Mouse (Mus musculus): Measurements from ENCODE around the gene Pid1. TPM values are rescaled to one million over a fixed set of nuclear protein-coding genes. Genes with fewer than 3 reads are reported as not detected.

The Pid1 gene
- total RNA-seq (2021): 1 to 10 TPM; 5.1 to 8.1 TPM
- long read RNA-seq, experiment 1, transcript Pid1-201 (3 exons, 2,664 nt): major isoform, 10 of 13 reads
- long read RNA-seq, experiment 1, partial matches to known transcripts: 0 of 13 reads
- long read RNA-seq, experiment 1, other reads (novel, unspliced or antisense): 2 of 13 reads
- long read RNA-seq, experiment 2, partial matches to known transcripts: 0 of 7 reads
- long read RNA-seq, experiment 2, other reads (novel, unspliced or antisense): 2 of 7 reads

DNA sequence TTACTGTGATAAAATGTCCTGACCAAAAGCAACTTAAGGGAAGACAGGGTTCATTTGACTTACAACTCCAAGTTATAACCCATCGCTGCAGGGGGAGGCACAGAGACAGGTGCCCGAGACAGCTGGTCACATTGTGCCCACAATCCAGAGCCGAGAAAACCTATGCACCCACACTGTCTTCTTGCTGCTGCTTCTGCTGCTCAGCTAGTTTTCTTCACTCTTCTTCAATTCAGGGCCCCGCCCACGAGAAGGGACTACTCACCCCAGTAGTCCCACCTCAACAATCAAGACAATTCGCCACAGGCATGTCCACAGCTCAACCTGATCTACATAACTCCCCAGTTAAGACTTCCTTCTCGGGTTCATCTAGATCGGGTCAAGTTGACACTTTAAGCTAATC, at the start of gene Pid1:
Gene Pid1 (minus strand): TSS at position 214 of the 400 bp plus-strand sequence.
- DNase-seq: no peak
- Histone ChIP-seq H3K27ac (no peak within 1 kb of the TSS), H3K4me3 (no peak within 1 kb of the TSS)
- TF ChIP-seq CTCF (IDR thresholded peaks at IDR 0.05): no peak
- intact Hi-C loops (cut with DNase I): no loop called here

DNA sequence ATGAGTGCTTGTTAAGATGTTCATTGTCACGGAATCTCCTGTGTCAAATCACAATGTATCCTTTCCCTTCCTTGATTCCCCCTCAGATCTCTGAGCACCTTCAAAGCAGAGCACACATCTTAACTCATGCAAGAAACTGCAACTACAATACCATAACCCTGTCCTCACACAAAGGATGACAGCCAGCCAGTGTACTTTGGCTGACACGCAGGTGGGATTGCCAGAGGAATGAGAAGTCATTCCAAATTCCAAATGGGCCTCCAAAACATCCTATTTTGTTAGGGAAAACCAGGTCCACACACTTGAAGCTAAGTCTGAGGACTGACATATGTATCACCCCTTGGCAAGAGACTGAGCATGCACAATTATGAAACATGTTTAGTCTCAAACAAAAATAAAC, 45.5 kb upstream of the Pid1 start:
- intact Hi-C loops (cut with DNase I): no loop called here
- no peak for TF ChIP-seq CTCF (IDR thresholded peaks at IDR 0.05)
- Histone ChIP-seq H3K27ac (peak overlapping the region; percentile 69), H3K4me3 (no peak overlapping the region)
- DNase-seq: peak; percentile 38

DNA sequence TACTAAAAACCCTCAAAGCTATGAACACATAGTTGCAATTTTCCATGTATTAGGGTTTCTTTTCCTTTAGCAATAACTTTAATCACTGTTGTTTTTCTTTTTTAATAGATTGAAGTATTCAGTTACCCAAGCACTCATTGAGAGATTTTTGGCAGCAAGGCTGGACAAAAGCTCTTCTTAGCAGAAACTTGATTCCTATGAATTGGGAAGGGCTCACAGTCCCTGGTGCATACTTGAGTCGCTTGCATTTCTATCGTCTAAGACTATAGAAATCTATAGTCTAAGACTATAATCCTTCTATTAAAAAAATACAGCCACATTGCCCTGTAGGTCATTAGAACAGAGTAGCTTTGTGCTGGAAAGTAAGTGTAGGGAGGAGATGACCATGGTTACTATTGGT, 44.9 kb upstream of the Pid1 start:
- DNase-seq: no peak
- TF ChIP-seq CTCF (IDR thresholded peaks at IDR 0.05): no peak
- Histone ChIP-seq H3K4me3 (no peak overlapping the region), H3K27ac (peak overlapping the region; percentile 69)
- intact Hi-C loops (cut with DNase I): no loop called here

DNA sequence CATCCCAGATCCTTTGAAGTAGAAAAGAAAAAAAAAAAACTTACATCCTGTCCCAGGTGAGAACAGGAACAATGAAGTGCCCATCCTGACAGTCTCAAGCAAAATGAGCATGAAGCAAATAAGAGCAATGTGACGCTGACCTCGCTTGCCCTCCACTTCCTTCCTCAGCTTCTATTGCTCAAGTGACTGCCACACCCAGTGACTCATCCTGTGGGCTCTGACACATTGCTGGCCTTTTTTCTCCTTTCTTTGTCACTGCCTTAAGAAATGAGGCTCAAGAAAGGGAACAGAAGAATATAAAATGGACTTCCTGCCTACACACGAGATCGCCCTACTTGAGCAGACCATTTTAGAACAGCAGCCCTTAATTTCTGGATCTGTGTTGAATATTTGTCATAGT, 42.9 kb upstream of the Pid1 start:
- peak; percentile 76 for DNase-seq
- intact Hi-C loops (cut with DNase I): no loop called here
- Histone ChIP-seq H3K4me3 (no peak overlapping the region), H3K27ac (peak overlapping the region; percentile 80)
- TF ChIP-seq CTCF (IDR thresholded peaks at IDR 0.05): no peak

DNA sequence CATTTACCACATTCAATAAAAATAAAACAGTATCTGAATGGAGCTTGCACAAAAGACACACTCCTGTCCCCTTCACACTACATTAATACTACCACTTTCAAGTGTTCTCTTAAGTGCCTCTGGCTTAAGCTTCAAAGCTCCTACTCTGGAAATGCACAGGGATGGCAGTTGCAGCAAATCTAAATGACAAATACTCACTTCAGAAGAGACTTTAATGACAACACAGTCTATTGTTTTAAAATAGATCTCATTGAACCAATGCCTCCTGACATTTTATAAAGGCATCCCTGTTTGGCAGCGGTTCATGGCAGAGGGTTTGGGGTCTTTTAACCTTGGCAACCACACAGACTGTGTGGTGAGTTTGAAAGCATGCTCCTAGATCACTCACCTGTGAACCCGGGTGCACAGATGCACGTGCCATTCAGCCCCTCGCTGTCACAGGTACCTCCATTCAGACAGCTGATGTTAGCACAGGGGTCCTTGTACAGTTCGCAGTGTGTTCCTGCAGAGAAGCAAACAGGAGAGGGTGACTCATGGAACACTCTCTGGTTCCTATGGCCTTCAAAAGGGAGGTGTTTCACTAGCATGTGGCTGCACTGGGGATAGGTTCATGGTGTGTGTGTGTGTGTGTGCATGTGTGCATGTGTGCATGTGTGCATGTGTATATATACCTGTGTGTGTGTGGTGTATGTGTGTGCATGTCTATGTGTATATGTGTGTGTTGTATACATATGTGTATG, 41.7 kb upstream of the Pid1 start:
- H3K4me3 ChIP-seq: no peak overlapping the region
- H3K27ac ChIP-seq: no peak overlapping the region
- no peak for DNase-seq
- intact Hi-C loops (cut with DNase I): no loop called here
- TF ChIP-seq CTCF (IDR thresholded peaks at IDR 0.05): no peak

DNA sequence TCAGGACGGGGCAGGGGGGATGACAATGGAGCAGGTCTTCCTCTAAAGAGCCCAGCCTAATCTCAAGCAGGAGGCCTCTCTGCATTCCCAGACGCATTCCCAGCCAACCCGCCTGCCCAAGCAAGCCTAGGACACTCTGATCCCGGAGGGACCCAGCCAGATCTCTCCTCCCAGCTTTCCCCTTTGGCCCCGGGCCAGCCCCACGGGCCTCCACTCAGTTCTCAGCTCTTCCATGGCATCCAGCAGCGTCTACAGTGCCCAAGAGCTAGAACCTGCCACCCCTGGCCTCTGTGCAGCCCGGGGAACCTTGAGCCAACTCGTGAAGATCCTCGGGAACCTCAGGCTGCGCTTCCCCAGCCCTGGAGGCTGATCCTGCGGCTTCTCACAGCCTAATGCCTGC, 40.9 kb upstream of the Pid1 start:
- no peak for TF ChIP-seq CTCF (IDR thresholded peaks at IDR 0.05)
- intact Hi-C loops (cut with DNase I): no loop called here
- Histone ChIP-seq H3K4me3 (no peak overlapping the region), H3K27ac (0 out of 2 replicates have a peak overlapping the region, but pooled peaks have one; percentile 7)
- DNase-seq: peak; percentile 58

DNA sequence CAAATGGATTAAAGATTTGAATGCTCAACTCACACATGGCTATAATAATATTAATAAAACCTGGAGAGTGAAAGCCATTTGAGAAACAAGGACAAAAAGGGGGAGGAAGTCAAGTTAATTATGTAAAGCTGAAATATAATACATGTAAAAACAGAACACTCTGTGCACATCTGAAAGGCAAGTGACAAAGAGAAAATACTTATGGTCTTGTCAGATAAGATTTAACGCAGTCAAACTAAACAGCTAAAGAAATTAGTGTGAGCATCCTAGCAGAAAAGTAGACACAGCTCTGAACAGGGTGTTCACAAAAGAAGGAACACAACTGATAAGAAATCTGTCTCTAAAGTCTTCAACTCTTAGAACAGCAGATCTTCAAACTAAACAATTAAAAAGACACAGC, 38.2 kb upstream of the Pid1 start:
- no peak for TF ChIP-seq CTCF (IDR thresholded peaks at IDR 0.05)
- intact Hi-C loops (cut with DNase I): no loop called here
- Histone ChIP-seq H3K27ac (no peak overlapping the region), H3K4me3 (no peak overlapping the region)
- no peak for DNase-seq

DNA sequence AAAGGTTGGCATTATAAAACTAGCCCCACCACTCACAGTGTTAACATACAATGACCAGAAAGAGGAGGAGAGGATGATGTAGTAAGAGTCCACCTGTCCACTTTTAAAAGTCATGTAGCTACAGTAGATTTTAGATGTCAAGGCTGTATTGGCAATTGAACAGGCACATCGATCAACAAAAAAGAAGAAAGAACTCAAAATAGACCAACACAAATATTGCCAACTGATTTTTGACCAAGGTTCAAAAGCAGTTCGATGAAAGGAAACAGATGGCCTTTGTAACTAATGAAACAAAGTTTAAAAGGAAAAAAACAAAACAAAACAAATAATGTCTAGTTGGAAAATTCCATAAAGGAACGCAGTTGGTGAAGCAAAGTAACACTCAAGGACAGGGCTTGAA, 35.7 kb upstream of the Pid1 start:
- TF ChIP-seq CTCF (IDR thresholded peaks at IDR 0.05): no peak
- Histone ChIP-seq H3K27ac (no peak overlapping the region), H3K4me3 (no peak overlapping the region)
- DNase-seq: no peak
- intact Hi-C loops (cut with DNase I): no loop called here

DNA sequence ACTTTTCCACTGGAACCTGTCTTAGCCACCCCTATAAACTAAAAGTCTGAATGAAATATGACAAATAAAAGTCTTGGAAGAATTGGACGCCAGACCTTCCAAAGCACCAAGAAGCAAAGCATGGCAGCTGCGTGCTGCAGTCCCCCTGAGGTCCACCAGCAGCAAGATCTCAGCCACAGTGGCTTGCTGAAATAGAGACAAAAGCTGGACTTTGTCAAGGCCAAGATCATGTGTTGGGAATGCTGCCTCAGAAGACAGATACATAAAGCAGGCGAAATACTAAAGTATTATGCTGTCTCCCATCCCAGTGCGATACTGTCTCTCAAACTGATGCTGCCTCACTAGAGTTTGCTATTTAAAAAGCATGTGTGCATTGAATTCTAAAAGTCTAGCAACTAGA, 35.1 kb upstream of the Pid1 start:
- no peak for TF ChIP-seq CTCF (IDR thresholded peaks at IDR 0.05)
- intact Hi-C loops (cut with DNase I): no loop called here

DNA sequence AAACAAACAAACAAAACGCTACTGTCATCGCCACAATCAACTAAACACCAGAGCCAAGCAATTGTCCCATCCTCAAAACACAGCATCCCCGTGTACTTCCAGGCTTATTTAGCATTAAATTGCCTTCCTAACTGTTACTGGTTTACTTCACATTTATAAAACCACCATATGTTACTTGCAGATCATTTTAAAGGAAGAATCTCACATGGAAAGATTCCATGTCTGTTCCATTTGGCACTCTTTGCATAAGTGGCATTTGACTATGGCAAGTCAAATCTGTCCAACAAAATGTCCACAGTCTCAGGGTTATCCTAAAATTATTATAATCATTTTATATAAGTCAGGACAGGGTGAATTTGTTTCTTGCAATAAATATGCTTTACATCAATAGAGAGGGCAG, 32.8 kb upstream of the Pid1 start:
- no peak for DNase-seq
- no peak overlapping the region for H3K27ac ChIP-seq
- no peak overlapping the region for H3K4me3 ChIP-seq
- TF ChIP-seq CTCF (IDR thresholded peaks at IDR 0.05): no peak
- intact Hi-C loops (cut with DNase I): no loop called here

More for the DNA sequence above, 35.1 kb upstream of the Pid1 start:
- no peak for DNase-seq
- Histone ChIP-seq H3K4me3 (no peak overlapping the region), H3K27ac (no peak overlapping the region)

DNA sequence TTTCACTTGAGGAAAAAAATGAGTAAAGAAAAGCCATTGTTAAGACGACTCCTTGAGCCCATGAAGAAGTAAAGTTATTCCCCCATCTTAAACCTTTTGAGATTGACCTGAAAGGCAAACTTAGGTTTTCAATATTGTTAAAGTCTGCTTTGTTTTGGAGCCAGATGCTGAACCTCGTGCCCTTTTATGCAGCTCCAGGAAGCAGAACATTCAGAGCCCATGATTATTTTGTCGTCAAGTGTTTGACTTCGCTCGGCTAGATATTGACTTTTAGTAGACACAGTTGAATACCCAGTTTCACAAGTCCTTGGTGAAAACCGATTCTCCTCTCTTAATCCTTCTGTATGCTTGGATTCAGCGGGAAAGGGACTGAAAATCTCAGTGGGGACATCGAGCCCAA, 31.9 kb upstream of the Pid1 start:
- Histone ChIP-seq H3K27ac (no peak overlapping the region), H3K4me3 (no peak overlapping the region)
- intact Hi-C loops (cut with DNase I): no loop called here
- TF ChIP-seq CTCF (IDR thresholded peaks at IDR 0.05): no peak
- no peak for DNase-seq

DNA sequence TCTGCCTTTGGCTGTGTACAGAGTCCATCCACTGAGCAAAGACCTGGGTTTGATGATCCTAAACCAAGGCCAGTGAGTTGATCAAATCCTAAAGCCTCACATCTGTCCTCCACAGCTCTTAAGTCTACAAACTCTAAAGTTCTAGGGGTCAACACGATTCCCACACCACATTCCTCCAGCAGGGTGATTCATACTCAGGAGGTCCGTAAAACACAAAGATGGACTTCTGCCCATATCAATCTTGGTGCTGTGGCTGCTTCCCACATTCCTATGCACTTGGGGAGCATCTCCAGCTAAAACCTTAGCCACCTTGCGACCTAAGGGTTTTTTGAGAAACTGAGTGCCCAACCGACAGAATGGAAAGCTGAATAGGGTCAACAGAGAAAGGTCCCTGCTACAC, 27.0 kb upstream of the Pid1 start:
- no peak for DNase-seq
- intact Hi-C loops (cut with DNase I): no loop called here
- H3K27ac ChIP-seq: no peak overlapping the region
- TF ChIP-seq CTCF (IDR thresholded peaks at IDR 0.05): no peak
- H3K4me3 ChIP-seq: no peak overlapping the region

DNA sequence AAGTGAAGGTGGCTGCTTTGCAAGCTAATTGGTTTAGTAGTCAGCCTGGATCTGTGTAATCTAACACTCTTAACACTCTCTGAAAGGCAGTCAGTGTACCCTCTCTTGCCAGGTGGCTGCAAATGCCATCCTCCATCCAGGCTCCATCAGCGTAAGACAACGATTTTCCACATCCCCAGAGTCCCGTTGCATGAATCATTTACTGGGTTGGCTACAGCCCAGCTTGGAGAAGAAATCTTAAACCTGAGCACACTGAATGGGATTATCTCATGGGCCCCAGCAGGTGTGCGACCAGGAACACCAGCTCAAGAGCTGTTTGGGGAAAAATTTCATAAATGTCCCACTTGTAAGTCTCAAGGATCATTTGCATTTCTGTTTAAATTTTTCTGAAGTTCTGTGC, 23.6 kb upstream of the Pid1 start:
- no peak for DNase-seq
- H3K4me3 ChIP-seq: no peak overlapping the region
- no peak overlapping the region for H3K27ac ChIP-seq
- TF ChIP-seq CTCF (IDR thresholded peaks at IDR 0.05): no peak
- intact Hi-C loops (cut with DNase I): no loop called here
